Mouse (Mus musculus) c-Kit-positive CD71-negative TER-119-negative erythroid progenitor cells, embryonic 14.5 days (primary cell): ENCODE results near the gene Cd38.

Source experiments
- DNase-seq: peaks from one replicate; pipeline ENCODE4 v3.0.0-alpha.2; 2013; ENCODE audit warnings: low read depth

Gene Cd38

DNA sequence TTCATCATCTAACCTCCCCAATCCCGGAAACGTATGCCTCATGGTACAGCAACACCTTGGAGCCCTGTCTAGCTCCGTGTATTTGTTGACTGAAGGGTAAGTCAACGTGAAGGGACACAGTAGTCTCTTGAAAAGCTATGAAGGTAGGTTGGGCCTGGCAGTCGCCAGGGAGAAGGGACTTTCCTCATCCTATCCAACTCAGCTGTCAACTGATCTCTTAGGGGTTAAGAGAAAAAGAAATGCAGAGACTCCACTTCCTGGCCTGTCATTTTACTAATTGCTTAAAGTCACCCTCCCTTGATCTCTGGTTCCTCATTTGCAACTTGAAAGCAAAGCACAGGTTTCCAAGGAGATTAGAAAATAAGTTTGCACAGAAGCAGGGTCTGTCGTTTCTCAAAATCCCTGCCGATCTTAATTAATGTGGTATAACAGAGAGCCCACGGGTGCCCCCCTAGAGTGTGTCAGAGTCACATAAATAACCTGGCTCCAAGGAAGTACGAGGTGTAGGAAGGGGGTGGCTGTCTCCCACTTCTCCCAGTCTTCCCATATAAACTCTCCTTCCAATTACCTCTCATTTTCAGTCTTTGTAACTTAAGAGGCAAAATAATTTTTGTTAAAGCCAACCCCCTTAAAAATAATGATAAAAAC lies 79.1 kb downstream of the Cd38 start:
- peak; percentile 6 for DNase-seq

DNA sequence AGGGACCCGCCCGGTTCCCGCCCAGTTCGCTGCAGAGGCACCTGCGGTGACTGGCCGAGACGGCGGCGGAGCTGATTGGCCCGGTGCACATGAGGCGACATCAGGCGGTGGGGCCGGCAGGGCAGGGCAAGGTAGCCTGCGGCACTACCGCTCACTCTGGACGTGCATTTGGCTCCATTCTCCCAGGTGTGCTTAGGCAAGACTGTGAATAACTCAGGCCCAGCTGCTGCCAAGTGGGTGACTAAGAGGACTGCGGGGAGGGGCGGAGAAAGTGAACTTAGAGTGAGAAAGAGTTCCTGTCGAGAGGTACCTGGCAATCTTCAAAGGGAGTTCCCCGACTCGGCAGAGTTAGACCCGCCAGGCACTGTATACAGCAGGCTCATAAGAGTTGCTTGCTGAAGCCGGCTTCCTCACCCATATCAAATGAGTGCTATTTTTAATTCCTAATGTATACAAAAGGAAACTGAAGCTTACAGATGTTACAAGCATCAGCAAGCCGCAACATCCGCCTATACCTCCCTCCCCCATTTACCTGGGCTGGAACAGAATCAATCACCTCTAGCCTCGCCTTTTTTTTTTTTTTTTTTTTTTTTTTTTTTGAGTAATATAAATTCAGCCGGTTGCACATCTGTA lies 79.9 kb downstream of the Cd38 start:
- DNase-seq = peak; percentile 32

DNA sequence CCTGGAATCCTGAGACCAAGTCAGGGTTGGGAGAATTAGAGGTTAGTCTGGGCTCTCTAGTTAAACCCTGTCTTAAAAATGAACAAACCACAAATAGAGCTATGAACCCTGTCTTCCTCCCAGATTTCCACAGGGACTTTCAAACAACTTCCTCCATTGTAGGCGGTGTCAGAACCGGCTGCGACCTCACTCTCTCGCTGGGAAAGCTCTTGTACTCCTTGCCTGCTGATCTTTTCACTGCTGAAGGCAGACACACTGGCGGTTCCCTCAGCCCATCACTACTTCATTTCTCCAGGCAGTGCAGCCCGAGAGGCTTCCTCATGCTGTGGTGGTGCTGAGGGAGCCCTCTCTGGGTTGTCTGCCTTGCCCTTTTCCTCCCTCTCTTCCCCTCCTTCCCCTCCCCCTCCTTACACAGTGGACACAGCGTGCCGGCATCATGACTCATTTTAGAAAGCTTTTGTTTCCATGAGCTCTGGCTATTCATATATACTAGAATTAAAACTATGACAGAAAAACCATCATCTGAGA lies 80.5 kb downstream of the Cd38 start:
- DNase-seq = peak; percentile 5

DNA sequence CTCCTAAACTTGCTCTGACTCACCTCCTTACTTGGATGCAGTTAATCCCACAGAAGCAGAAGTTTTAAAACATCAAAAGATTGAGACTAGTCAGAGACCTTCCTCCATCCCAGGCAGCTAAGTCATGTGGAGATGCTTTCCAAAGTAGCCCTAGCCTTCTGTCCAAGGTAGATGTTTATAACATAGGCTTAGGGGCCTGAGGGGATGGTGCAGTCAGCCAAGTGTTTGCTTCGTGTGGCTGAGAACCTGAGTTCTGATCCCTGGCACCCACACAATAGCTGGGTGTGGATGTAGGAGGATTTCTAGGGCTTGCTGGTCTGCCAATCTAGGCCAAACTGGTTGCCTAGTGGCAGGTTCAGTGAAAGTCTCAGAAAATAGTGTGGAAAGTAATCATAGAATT lies 84.9 kb downstream of the Cd38 start:
- no peak for DNase-seq

DNA sequence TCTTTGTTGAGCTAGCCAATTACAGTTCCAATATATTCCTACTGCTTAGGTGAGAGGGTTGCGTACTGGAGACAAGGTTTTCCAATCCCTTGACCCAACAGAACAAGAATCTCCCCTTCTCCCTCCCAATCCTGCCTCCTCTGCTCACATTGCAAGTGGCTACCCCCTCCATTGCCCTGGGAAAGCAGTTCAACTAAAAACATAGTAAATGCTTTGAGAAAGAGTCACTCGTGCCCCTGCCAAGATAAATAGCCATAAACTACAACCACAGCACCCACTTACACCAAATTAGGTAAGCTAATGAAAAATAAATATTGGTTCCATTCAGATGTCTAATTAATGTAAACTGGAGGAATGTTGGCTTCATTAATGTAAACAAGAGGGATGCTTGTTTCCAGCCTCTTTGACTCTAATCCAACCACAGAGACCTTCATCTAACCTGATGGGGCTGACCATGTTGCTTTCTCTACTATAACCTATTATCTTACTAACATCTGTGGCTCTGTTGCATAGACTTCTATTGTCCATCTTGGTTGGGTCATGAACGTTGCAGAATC lies 91.6 kb downstream of the Cd38 start:
- no peak for DNase-seq

DNA sequence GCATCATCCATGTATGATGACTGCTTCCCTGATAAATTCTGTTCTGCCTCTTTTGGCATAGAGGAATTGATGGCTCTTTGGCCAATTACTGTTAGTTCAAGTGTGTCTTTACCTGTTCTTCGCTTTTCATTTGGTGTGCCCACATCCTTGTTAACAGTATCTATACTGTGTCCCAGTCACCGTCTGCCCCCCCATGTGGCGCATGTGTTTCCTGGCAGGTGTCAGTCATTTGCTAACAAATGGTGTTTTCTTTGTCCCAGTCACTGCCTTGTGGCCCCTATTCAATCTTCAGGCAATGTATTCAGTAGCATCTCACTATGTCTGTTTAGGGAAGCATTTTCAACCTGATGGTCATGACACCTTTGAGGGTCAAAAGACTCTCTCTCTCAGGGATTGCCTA lies 92.7 kb downstream of the Cd38 start:
- no peak for DNase-seq
